Mouse (Mus musculus) T-helper 1 cell (primary cell): ENCODE data around the gene Wdpcp.

Experiments
- in situ Hi-C: fragments of 300-600 bp; cut with MboI, MseI; formaldehyde crosslinking; loops from one replicate; pipeline ENCODE4 v1.15.1; 2025; ENCODE audit warnings: high pct_unique_total_duplicates

Wdpcp gene

DNA sequence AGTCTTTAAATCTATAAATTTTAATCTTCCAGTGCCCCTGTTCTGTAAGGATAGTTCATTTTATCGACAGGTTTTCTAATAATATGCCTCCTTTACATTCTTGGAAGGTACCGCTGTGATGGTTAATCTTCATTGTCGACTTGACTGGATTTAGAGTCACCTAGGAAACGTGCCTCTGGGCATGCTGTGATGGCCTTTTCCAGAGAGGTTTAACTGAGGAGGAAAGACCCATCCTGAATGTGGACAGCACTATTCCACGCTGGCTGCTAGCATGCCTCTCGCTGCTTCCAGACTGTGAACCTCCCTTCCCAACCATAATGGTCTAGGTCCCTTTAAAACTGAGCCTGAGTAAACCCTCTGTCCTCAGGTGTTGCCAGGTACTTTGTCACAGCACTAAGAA lies 163.2 kb downstream of the Wdpcp start:
- in situ Hi-C loops: loop anchor here (10.0 kb wide), 1 partner anchor 1780 kb away; no protein-coding TSS in a partner anchor

DNA sequence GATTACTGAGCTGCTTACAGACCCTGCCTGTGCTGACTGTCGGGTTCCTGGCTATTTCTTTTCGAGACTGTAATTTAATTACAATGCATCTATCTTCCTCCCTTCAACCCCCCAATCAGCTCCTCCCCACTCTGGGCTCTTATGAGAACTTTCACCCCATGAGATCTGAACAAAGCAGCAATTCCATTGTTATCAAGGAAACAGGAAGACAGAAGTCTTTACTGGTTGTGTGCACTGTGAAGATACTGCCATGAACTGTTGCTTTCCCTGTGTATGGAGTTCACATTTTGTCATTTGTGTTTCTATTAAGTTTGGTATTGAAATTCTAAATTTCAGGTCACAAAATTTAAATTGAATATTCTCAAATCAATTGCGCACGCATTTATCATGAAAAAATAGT lies 177.5 kb downstream of the Wdpcp start:
- in situ Hi-C loops: no loop called here

DNA sequence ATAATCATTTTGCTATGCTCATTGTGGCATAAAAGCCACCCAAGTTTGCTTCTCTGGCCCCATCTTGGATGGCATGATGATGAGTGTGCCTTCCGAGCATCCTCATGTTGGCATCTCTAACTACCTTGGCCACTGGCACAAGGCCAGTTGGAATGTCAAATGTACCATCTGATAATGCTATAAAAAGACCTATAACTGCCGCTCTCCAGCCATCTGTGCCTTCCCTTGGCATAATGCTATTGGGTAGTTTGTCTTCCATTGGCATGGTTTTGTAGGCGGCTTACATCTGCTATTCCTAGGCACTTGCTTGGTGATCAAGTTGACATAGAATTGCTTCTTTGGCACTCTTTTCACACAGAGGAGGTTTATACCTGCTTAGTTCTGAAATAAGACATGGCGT lies 191.2 kb downstream of the Wdpcp start:
- in situ Hi-C loops: no loop called here

DNA sequence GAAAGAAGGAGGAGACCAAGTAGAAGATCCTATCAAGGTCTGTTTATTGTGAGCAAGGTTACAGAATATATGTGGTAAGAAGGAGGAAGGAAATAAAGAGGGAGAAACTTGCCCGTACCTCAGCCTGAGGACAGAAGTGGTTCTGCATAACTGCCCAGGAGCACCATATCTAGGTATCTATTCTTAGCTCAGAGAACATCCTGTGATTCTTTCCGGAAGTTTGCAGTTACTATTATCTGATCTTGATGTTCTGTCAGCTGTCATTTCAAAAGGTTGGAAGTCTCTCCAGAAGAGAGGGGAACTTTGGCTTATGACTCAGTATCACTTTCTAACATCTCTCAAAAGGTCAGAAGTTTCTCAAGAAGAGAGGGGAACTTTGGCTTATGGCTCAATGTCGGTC lies 216.8 kb downstream of the Wdpcp start:
- in situ Hi-C loops: no loop called here

DNA sequence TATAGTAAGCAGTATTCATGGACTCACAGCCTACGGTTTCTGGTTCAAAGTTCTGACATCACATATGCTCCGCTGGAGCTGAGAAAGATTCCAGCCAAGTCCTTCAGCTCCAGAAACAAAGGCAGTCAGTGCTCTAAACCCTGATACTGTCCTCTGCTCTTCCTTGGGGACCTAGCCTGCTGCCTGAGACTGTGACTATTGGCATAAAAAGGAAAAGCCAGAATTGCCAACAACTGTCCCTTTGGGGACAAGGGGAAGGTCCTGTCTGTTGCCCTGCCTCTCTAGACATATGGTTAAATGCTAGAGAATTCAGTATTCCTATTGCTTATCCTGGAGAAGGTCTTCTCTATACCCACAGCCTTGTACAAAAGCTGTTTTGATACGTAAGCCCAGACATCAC lies 252.9 kb downstream of the Wdpcp start:
- in situ Hi-C loops: no loop called here

DNA sequence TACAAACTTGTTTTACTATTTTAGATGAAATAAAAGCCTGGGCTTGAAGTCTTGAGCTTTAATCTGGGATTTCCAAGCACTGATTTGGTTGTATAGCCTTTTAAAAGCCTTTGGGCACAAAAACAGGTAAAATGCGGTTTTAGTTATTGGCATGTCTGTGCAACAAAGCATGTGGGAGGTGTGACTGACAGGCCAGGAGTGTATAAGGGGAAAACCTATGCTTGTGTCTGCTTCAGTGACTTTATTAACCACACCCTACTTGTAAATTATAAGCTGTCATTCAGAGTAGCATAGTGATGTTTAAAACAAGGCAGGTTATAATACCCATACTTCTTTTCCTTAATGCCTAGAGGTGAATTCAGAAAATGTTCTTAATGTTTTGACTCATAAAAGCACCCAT lies 254.5 kb downstream of the Wdpcp start:
- in situ Hi-C loops: no loop called here

DNA sequence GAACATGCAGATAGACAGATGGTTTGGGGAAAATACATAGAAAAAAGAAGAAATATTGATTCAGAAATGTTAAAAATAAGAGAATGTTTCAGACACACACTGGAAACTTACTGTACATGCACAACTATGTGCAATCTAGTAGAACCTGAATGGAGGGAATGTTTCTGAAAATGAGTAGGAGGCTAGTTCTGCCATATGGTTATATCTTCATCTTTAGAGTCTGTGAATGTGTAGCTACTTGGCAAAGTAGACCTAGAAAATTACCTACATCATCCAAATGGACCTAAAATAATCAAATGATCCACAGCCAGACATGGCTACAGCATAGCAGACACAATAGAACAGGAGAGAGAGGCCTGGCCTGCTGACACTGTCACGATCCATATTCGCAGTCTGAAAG lies 275.0 kb downstream of the Wdpcp start:
- in situ Hi-C loops: no loop called here

DNA sequence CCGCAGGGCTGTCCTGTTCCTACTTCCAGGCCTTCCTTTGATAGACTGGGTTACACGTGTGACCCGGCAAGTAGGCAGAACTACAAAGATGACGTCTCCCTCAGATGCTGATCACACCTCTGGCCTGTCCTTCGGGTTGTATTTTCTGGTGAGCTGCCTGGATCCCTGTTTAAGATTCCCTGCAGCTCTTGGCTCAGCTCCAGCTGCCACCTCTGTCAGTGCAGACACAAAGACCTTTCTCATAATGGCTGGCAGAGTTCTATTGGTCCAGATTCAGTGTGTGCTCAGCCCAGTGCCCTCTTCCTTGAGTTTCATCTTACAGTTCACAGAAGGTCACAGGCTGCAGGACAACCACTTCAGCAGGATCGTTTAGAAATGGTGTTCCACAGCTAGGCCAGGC lies 292.0 kb downstream of the Wdpcp start:
- in situ Hi-C loops: no loop called here

DNA sequence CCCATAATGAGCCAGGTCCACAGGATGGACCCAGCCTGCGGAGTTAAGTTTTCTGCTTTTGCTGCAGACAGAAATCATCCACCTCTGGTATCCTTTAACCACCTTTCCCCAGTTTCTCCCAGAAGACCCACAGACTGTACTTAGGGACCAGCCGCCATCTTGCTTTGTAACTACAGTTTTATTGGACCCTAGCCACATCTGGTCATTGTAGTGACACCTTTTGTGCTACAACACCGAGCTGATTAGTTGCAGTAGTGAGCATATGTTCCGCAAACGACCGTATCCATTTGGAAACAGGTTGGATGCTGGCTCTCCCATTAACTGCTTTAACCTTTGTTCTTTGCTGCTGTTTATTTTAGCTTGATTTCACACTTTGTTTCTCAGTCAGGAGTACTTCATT lies 292.5 kb downstream of the Wdpcp start:
- in situ Hi-C loops: no loop called here

DNA sequence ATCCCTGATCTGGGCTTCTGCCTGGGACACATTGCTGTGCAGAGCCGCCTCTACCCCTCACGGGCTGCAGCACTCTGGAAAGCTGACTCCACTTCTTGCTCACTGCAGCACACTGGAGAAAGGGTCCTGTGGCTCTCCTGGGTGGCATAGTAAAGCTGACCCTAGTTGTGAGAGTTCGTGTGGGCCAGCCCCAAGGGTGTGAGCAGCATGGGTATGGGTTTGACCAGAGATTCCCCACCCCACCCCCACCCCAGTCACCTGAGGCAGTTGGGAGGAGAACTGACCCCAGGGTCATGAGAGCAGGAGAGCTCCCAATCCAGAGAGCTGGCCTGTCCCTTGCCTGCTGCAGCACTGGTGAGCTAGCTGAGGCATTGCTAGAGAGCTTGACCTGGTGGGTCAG lies 296.6 kb downstream of the Wdpcp start:
- in situ Hi-C loops: no loop called here

DNA sequence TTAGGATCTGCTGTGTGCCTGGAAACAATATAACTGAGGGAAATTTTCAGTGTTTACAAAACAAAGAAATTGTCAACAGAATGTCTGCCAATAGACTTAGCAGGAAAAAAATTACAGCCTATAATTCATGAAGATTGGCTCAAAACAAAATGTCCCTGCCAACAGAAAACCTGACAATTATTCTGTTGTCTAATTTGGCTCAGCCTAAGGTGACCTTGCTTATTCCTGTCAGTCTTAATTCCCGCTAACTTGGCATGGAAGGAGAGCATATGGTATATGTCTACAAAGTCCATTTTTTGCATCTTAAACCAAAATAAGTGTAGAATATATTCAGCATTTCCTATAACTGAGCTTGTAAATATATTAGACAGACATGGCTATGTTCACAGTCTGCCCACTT lies 298.8 kb downstream of the Wdpcp start:
- in situ Hi-C loops: no loop called here

DNA sequence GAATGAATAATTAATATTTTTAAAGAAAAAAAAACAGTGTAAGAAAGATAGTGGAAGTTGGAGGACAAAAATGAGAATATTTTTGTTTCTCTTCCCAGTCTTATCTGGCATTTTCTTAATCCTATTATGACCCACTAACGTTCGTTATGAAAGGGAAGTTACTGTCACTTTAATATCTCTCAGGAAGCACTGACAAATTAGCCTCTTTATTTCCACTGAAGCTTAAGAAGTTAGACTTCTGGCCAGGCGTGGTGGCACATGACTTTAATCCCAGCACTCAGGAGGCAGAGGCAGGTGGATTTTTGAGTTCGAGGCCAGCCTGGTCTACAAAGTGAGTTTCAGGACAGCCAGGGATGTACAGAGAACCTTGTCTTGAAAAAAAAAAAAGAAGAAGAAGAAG lies 299.7 kb downstream of the Wdpcp start:
- in situ Hi-C loops: no loop called here

DNA sequence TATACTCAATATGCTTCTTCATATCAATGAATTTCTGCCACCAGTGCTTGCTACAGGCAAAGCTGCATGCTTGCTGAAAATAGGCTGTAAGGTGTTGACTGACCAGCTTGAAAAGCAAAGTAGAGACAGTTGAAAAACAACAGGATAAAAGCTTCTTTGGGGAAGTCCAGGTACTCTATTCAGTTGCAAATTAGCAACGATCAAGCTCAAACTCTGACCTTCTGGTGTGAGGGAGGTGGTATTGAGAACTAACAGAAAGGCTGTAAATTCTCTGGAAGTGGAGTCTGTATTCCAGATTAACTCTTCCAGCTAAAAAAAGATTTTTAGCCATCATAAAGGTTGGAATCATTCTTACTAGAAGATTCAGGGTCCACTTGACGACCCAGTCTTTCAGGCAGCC lies 303.0 kb downstream of the Wdpcp start:
- in situ Hi-C loops: no loop called here

DNA sequence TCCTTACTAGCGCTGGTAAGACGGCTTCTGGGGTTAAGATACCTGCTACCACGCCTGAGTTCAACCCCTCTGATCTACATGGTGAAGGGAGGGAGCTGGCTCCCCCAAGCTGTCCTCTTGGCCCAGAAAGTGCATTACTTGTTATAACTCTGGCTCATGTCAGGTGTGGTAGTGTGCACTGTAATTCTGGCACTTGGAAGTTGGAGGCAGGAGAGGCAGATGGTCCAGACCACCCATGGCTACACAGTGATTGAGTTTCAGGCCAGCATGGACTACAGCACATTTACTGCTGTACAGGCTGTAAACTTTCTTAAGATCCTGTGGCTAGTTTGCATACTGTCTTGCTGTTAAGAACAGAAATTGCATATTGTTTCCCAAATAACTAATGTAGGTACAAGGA lies 322.7 kb downstream of the Wdpcp start:
- in situ Hi-C loops: no loop called here

DNA sequence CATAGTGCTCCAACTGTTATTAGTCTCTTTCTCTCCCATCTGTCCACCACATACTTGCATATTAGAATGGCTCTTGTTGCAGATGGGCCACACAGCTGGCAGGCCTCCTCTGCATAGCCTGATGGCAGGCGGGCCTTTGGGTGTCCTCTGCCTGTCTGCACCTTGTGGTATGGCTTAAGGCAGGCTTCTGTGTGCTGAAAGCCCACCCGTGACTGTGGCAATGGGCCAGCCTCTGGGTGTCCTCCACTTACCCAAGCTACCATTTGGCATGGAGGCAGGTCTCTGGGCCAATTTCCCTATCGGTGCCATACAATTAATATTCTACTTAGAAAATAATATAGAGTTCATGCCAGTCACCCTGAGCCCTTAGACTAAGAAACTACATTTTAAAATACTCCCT lies 350.5 kb downstream of the Wdpcp start:
- in situ Hi-C loops: no loop called here
